Mouse (Mus musculus) forebrain, embryonic 13.5 days (tissue): Measurements from ENCODE around the gene Sprr2a2. TPM values are rescaled to one million over a fixed set of nuclear protein-coding genes. Genes with fewer than 3 reads are reported as not detected.
"Not testable (repeated sequence)": the region's sequence is repeated elsewhere in the genome, so short reads cannot be mapped to it uniquely, and the experiment has no call there.

Experiments
- ATAC-seq: fragments of 200-750 bp; cut with Nextera tagmentation; 2 replicates; pipeline ENCODE4 v1.8.0; 2017
- H3K27ac ChIP-seq: fragments of 300-500 bp; sonication (generic); 2 replicates; pipeline ENCODE4 v1.5.1; 2015; ENCODE audit warnings: inconsistent platforms, mild to moderate bottlenecking, moderate library complexity
- H3K27me3 ChIP-seq: fragments of 300-500 bp; sonication (generic); 2 replicates; pipeline ENCODE4 v1.6.1; 2015; ENCODE audit warnings: mild to moderate bottlenecking, inconsistent platforms
- H3K36me3 ChIP-seq: fragments of 300-500 bp; sonication (generic); 2 replicates; pipeline ENCODE4 v1.6.1; 2015; ENCODE audit warnings: mild to moderate bottlenecking, inconsistent platforms; ENCODE audit not compliant: poor library complexity, severe bottlenecking
- H3K4me1 ChIP-seq: fragments of 300-500 bp; sonication (generic); 2 replicates; pipeline ENCODE4 v1.6.1; 2015; ENCODE audit warnings: inconsistent platforms
- H3K4me2 ChIP-seq: fragments of 300-500 bp; sonication (generic); 2 replicates; pipeline ENCODE4 v1.6.1; 2015; ENCODE audit warnings: inconsistent platforms, mild to moderate bottlenecking, moderate library complexity
- H3K4me3 ChIP-seq: fragments of 300-500 bp; sonication (generic); 2 replicates; pipeline ENCODE4 v1.5.1; 2015; ENCODE audit warnings: mild to moderate bottlenecking, inconsistent platforms
- H3K9ac ChIP-seq: fragments of 300-500 bp; sonication (generic); 2 replicates; pipeline ENCODE4 v1.6.1; 2015; ENCODE audit warnings: mild to moderate bottlenecking, inconsistent platforms
- H3K9me3 ChIP-seq: fragments of 300-500 bp; sonication (generic); replicated peaks from 2 replicates; pipeline ENCODE4 v1.6.1; 2016; ENCODE audit warnings: inconsistent platforms
- WGBS: fragments of 180-500 bp; shearing (Covaris S2); methylation state at CpG from one replicate; pipeline ENCODE4 v1.1.7; 2015; 5-methylcytosine and 5-hydroxymethylcytosine counted together
- polyA plus RNA-seq: library from polyadenylated mRNA; unstranded; fragments of >200 nt; fragmentation: Nextera tagmentation; extraction: Ambion mirVana; gene quantifications from 2 replicates; pipeline ENCODE4 v1.2.1, GENCODE M21; 2015

Sprr2a2 gene
- polyA plus RNA-seq, 1 experiment from 2014 or later = not detected

DNA sequence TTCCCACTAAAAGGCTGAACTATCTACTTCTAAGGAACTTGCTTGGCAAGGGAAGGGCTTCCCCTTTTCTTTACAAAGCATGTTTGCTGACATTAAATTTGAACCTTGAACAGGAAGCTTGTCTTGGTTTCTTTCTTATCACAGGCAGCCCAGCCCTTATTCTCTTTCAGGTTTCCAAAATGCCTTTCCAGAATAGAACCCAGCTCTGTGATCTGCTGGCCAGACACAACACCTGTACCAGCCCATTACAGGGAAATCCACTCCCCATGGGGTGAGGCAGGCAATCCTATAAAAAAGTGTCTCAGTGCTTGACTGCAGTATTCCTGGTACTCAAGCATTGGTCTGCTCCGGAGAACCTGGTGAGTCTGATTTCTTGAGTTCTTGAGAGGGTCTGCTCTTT, 69.4 kb downstream of the Sprr2a2 start, which contains the start of gene Sprr2a3:
Gene Sprr2a3, plus strand, starts transcription at position 317 of the 400 bp plus-strand sequence.
- H3K27ac ChIP-seq, H3K27me3 ChIP-seq, H3K36me3 ChIP-seq, H3K4me2 ChIP-seq, H3K9me3 ChIP-seq, ATAC-seq, H3K9ac ChIP-seq, H3K4me1 ChIP-seq, H3K4me3 ChIP-seq: not testable (repeated sequence)
- 92% methylated on average over 1 of the region's 1 CpGs for WGBS

GRCm38 (mm10) chr3:92288489-92288888, 72.8 kb downstream of the Sprr2a2 start:
- H3K27me3 ChIP-seq, H3K4me2 ChIP-seq, H3K4me3 ChIP-seq, H3K9me3 ChIP-seq, ATAC-seq, H3K4me1 ChIP-seq, H3K36me3 ChIP-seq, H3K27ac ChIP-seq, H3K9ac ChIP-seq: not testable (repeated sequence)
- WGBS = 89% methylated on average over 6 of the region's 6 CpGs

Other genes with a start within 250 kb of the Sprr2a2 start
- gene Pglyrp3, start 201.3 kb upstream of the Sprr2a2 start, polyA plus RNA-seq = not detected in 2 replicates
- gene Lor, start 132.8 kb upstream of the Sprr2a2 start, polyA plus RNA-seq = 0.81 and 1.3 TPM in 2 replicates
- gene Prr9, start 92.0 kb upstream of the Sprr2a2 start, polyA plus RNA-seq = not detected in 2 replicates
- gene Lelp1, start 73.2 kb upstream of the Sprr2a2 start, polyA plus RNA-seq = not detected in 2 replicates
- not detected in 2 replicates for gene Sprr2a1, start 121 bp upstream of the Sprr2a2 start, polyA plus RNA-seq
- not detected in 2 replicates for gene Sprr2a3, start 69.5 kb downstream of the Sprr2a2 start, polyA plus RNA-seq
- gene Sprr2b, start 100.7 kb downstream of the Sprr2a2 start, polyA plus RNA-seq = not detected in 2 replicates
- gene Sprr2d, start 123.2 kb downstream of the Sprr2a2 start, polyA plus RNA-seq = not detected in 2 replicates
- not detected in 2 replicates for gene Sprr2e, start 136.2 kb downstream of the Sprr2a2 start, polyA plus RNA-seq
- gene Sprr2f, start 149.3 kb downstream of the Sprr2a2 start, polyA plus RNA-seq = not detected in 2 replicates
- not detected in 2 replicates for gene Sprr2h, start 169.8 kb downstream of the Sprr2a2 start, polyA plus RNA-seq
- not detected in 2 replicates for gene Sprr2i, start 192.1 kb downstream of the Sprr2a2 start, polyA plus RNA-seq
- gene Sprr2j-ps, start 202.2 kb downstream of the Sprr2a2 start, polyA plus RNA-seq = not detected in 2 replicates
- 10.3 and 12.2 TPM in 2 replicates for gene Gm9774, start 213.5 kb downstream of the Sprr2a2 start, polyA plus RNA-seq
- gene Sprr2k, start 216.7 kb downstream of the Sprr2a2 start, polyA plus RNA-seq = not detected in 2 replicates
- not detected in 2 replicates for gene Sprr1b, start 222.9 kb downstream of the Sprr2a2 start, polyA plus RNA-seq
- gene Sprr3, start 242.8 kb downstream of the Sprr2a2 start, polyA plus RNA-seq = not detected in 2 replicates